Mouse (Mus musculus) layer of hippocampus, adult 9-10 months (tissue): ENCODE measurements around the gene Plekhg2.
"Not testable (repeated sequence)": the region's sequence is repeated elsewhere in the genome, so short reads cannot be mapped to it uniquely, and the experiment has no call there.

ENCODE experiments used
- DNase-seq: peaks from one replicate; pipeline ENCODE4 v3.0.0; 2022; ENCODE audit warnings: low spot score

Gene Plekhg2

GRCm38 (mm10) chr7:28372251-28373108 lies at the start of gene Plekhg2:
TSS of gene Plekhg2 (minus strand) at chr7:28372599.
- DNase-seq = peak; percentile 96

DNA sequence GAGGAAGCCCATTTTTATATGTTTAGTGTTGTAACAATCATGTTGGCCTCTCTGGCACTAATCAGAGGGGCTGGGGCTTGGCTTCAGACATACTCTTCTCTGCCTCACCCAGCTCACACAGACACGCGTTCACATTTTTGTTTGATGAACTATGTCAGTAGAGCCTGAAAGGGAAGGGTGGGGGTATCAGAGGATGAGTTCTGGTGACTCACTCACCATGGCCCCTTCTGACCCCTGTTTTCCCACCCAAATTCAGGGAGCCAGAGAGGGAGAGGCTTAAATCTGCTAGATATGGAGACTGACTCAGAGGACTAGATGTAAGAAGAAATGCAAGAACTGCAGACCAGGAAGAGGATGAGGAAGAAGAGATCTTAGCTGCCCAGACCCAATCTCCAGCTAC lies 47.0 kb upstream of the Plekhg2 start:
- DNase-seq = no peak

DNA sequence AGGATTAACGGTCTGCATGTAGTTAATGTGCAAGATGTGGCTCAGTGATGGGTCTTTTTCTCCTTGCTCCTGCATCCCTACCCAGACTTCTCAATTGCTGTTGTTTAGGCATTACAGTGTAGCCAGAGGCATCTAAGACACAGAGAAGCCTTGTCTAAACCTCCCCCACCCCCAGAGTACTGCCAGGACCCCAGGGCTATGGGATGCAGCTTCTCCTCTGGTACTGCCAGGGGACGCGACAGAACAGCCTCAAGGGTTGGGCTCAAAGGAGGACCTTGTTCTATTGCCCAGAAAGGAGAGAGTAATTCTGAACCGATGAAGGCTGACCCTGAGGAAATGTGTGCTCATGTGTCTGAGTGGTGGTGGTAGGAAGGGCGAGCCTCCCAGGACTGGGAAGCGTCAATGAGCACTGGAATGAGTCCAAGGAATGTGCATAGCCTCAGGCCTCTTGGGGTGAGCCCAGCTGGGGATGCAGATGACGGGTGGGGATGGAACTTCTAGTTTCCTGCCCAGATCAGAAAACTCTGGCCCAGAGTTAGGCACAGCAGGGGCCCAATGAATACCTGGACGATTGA lies 45.8 kb upstream of the Plekhg2 start:
- DNase-seq = no peak

DNA sequence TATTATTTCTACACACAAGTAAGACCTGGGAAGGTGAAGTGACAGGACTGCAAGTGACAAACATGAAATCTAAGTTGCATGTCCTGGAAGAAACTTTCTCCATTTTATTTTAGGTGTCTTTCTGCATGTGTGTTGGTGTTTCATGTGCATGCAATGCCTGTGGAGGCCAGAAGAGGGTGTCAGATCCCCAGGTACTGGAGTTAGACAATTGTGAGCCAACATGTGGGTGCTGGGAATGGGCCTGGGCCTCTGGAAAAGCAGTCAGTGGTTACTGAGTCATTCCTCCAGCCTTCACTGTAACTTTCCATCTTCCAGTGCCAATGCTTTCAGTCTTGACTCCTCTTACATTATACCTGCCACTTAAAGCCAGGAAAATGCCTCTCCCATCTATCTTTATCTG lies 45.0 kb upstream of the Plekhg2 start:
- no peak for DNase-seq

- DNase-seq = no peak
Observed at GRCm38 (mm10) chr7:28412826-28413225, 40.4 kb upstream of the Plekhg2 start.

- DNase-seq = no peak
Observed at GRCm38 (mm10) chr7:28410841-28411475, 38.6 kb upstream of the Plekhg2 start.

GRCm38 (mm10) chr7:28401942-28402341 lies 29.5 kb upstream of the Plekhg2 start:
- no peak for DNase-seq

DNA sequence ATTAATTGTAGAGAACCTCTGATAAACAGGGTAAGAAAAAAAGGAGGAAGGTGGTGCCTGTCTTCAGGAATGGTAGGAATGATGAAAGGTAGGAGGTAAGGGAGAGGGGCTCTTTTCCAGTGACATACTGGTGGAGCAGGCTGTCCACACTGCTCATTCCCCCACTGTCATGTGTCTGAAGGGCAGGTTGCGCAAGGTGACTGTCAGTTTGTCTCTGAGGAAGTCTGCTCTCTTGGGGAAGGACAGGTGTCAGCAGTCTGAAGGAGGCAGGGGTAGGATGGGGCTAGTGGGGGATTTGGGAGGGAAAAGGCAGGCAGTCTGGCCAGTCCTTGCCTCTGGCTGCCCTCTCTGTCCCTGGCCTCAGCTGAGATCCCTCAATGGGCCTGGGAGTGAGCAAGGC lies 28.6 kb upstream of the Plekhg2 start:
- no peak for DNase-seq

GRCm38 (mm10) chr7:28398696-28399340 lies 26.4 kb upstream of the Plekhg2 start:
- DNase-seq = no peak

DNA sequence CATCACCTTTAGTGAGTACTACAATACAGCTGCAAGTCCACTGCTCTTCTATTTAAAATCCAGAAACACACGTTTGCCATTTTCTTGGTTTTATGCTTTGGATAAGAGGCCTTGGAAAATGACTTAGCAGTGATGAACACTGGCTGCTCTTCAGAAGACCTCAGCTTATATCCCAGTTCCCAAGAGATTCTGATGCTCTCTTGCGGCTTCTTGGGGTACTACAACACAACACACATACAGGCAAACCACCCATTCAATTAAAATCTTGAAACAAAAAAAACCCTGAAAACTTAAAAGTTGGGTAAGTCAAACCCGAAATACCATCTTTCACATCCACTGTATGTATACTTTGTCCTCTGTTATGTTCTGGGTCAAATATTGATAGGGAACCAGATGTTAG lies 25.6 kb upstream of the Plekhg2 start:
- DNase-seq = no peak

- DNase-seq = no peak
Observed at GRCm38 (mm10) chr7:28395425-28395824, 23.0 kb upstream of the Plekhg2 start.

- DNase-seq = no peak
Observed at GRCm38 (mm10) chr7:28393272-28393951, 21.0 kb upstream of the Plekhg2 start.

DNA sequence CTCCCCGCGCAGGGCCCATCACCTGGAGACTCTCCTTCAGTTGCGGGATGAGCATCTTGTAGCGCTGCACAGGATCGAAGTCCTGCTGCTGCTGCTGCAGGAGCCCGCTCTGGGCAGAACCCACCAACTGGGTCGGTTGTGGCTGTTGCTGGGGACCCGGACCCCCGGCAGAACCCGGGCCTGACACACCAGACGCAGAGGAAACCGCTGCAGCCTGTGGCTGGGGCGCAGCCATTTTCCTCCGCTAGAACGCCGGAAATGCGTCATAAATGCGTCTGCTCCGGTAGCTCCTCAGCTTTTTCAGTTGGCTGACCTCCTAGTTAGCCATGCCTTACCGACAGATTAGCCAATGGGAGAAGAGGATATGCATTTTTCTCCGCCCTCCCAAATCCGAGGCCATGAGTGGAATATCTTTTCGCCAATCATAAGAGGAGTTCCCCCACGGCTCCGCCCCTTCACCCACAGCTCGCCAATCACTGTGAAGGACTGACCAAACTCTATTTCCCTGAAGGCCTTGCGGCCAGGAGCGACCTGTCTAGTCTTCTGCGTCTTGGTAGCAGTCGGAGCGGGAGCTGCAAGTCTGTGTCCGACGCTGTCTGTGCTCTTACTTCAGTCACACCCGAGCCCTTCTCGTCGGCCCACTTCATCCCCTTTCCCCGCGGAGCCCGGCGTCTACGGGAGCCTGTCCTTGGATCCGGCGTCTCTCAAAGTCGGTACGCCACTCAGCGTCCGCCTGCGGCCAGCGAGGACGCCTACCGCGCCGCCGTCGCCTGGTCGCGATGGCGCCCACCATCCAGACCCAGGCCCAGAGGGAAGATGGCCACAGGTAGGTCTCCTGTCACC lies 20.3 kb upstream of the Plekhg2 start, which contains the start of the genes Med29 and Paf1:
TSS of gene Med29 (minus strand) at position 280 of the 843 bp plus-strand sequence.
TSS of gene Paf1 (plus strand) at position 523 of the 843 bp plus-strand sequence.
- DNase-seq = peak; percentile 98

DNA sequence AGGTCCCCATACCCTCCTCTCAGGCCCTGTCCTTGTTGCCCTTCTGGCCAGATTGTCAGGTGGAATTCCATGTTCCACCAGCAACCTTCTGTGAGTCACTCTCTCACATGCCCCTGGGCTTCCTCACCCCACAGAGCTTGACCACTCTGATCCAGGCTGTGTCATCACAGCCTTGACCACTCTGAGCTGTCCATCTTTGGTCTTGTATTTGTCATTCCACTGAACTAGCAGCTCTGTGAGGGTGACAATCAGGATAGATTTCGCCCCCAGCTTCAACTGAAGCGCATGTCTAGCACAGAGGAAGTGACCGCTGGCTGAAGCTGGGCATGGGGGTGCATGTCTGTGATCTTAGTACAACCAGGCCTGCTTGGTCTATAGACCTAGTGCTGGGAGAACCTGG lies 17.9 kb upstream of the Plekhg2 start:
- no peak for DNase-seq

GRCm38 (mm10) chr7:28387384-28387783 lies 15.0 kb upstream of the Plekhg2 start:
- DNase-seq = not testable (repeated sequence)

- DNase-seq = not testable (repeated sequence)
Observed at GRCm38 (mm10) chr7:28386877-28387276, 14.5 kb upstream of the Plekhg2 start.

DNA sequence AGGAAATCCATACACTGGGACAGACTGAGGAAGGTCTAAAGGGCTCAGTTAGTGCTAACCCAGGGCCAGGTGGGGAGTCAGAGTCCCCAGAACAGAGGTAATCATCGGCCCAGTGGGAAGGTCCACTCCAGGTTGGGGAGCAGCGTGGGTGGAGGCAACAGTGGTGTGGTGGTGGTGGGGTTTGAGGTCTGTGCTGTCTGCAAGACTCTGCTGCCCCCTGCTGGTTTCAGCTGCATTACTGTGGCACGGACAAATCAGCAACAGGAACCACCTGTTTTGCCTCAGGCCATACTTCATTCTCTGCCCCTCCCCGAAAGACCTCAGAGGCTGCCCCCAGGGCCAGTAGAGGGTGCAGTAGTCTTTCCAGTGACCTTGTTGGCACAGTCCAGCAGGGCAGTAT lies 14.1 kb upstream of the Plekhg2 start:
- DNase-seq = no peak

GRCm38 (mm10) chr7:28386007-28386406 lies 13.6 kb upstream of the Plekhg2 start:
- no peak for DNase-seq

DNA sequence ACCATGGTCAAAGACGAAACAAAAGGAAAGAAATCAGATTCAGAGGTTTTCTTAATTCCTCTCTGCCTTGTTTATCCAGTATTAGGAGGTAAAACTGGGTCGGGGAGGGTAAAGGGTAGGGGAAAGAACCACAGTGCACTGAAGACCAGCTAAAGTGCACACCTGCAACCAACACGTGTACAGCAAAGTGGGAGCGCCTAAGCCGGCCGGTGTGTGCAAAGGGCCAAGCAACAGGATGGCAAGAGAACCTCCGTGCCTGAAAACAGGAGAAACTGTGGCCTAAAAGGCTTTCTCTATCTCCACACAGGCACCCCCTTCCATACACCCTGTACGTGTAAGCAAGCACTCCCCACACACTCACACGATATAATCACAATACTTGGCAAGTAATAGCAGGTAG lies 12.8 kb upstream of the Plekhg2 start:
- DNase-seq = no peak

- no peak for DNase-seq
Observed at GRCm38 (mm10) chr7:28384162-28384561, 11.8 kb upstream of the Plekhg2 start.

DNA sequence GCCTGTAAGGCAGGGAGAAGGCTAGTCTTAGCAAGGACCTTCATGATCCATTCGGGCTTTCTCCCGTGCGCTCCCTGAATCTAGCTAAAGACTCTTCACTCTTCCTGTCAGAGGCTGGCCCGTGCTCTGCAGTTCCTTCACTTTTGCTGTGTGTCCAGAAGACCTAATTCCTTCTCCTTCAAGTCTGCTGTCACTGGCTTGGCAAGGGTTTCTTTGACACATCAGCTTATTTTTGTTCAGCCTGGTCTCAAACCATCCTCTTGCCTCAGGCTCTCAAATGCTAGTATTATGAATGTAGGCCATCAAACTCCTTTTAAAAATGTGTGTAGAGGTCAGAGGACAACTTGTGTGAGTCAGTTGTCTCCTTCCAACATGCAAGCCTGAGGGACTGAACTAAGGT lies 11.2 kb upstream of the Plekhg2 start:
- no peak for DNase-seq
